Mouse (Mus musculus) heart, adult 2 months (tissue): ENCODE data around the gene 1110002E22Rik. TPM values are rescaled to one million over a fixed set of nuclear protein-coding genes. Genes with fewer than 3 reads are reported as not detected.

Source experiments
- DNase-seq, 2 experiments: peaks; one replicate each; pipeline ENCODE4 v3.0.0; 2021
- H3K27ac ChIP-seq: fragments of 200-600 bp; 2 replicates; pipeline ENCODE4 v1.8.1; 2022
- H3K27me3 ChIP-seq: fragments of 200-500 bp; 2 replicates; pipeline ENCODE4 v1.6.1; 2012; ENCODE audit warnings: mild to moderate bottlenecking, low read length, inconsistent platforms, mixed read lengths; ENCODE audit not compliant: control insufficient read depth, insufficient read depth
- H3K36me3 ChIP-seq: fragments of 200-500 bp; 2 replicates; pipeline ENCODE4 v1.6.1; 2012; ENCODE audit warnings: low read length, inconsistent platforms; ENCODE audit not compliant: control insufficient read depth, insufficient read depth
- H3K4me1 ChIP-seq: fragments of 200-500 bp; 2 replicates; pipeline ENCODE4 v1.6.1; 2011; ENCODE audit warnings: low read length; ENCODE audit not compliant: control insufficient read depth, insufficient read depth
- H3K4me3 ChIP-seq: fragments of 200-600 bp; 2 replicates; pipeline ENCODE4 v1.8.1; 2022
- H3K79me2 ChIP-seq: fragments of 200-500 bp; replicated peaks from 2 replicates; pipeline ENCODE4 v1.6.1; 2012; ENCODE audit warnings: mild to moderate bottlenecking, inconsistent platforms, low read length, moderate library complexity, mixed read lengths; ENCODE audit not compliant: control insufficient read depth, insufficient read depth
- H3K9ac ChIP-seq: fragments of 200-500 bp; 2 replicates; pipeline ENCODE4 v1.6.1; 2012; ENCODE audit warnings: low read depth, mild to moderate bottlenecking, control low read depth, inconsistent platforms, low read length, mixed read lengths
- CTCF ChIP-seq: fragments of 200-600 bp; IDR thresholded peaks from 2 replicates; pipeline ENCODE4 v1.8.1; 2022; ENCODE audit warnings: antibody characterized with exemption, mild to moderate bottlenecking, moderate library complexity
- EP300 ChIP-seq: fragments of 200-500 bp; IDR thresholded peaks from 2 replicates; pipeline ENCODE4 v1.6.1; 2011; ENCODE audit warnings: low read depth, low read length, control low read depth; ENCODE audit not compliant: insufficient read depth
- POLR2A ChIP-seq: fragments of 200-500 bp; IDR thresholded peaks from 2 replicates; pipeline ENCODE4 v1.6.1; 2011; ENCODE audit warnings: mild to moderate bottlenecking, low read depth, low read length, control low read depth; ENCODE audit not compliant: insufficient read depth
- WGBS: fragments of 180-500 bp; shearing (Covaris S2); methylation state at CpG from one replicate; pipeline ENCODE4 v1.1.7; 2018; 5-methylcytosine and 5-hydroxymethylcytosine counted together
- intact Hi-C: fragments of 180-260 bp; cut with DNase I; formaldehyde crosslinking; loops from one replicate; pipeline ENCODE4 v1.15.1; 2025
- polyA plus RNA-seq: library from polyadenylated mRNA; depleted of rRNA; stranded (reverse); fragments of >200 nt; gene quantifications from 2 replicates; pipeline ENCODE4 v1.2.3, GENCODE M21; 2012
- total RNA-seq, 2 experiments: library from RNA; stranded (reverse); gene quantifications; 2 replicates each; pipeline ENCODE4 v1.2.3; 2021

The 1110002E22Rik gene
- total and polyA plus RNA-seq, 3 experiments = 14.7 to 48.8 (median 48.1) TPM

DNA sequence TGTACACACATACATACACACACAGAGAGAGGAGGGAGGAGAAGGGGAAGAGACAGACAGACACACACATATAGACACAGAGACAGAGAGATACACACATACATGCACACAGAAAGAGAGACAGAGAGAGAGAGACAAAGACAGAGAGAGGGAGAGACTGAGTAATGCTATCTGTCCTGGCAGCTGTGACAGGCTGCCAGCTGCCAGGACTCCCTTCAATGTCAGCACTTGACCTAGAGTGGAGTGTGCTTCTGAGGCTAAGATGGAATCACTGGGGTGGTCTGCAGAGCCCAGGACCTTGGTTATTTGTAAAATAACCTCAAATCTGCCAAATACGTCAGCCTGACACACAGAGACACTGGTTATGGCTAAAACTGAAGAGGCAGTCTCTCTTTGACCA, 32.9 kb downstream of the 1110002E22Rik start:
- peak in 1 of 2 experiments; percentile 17 for DNase-seq
- TF ChIP-seq EP300 = no peak
- no peak for TF ChIP-seq CTCF
- intact Hi-C loops = loop anchor here (2.0 kb wide), 1 partner anchor 45 kb away; the partner anchor contains the start of gene Trmt10a
- Histone ChIP-seq H3K27me3 (no peaks in the 10 kb centered on the region), H3K9ac (no peak overlapping the region), H3K4me3 (no peak overlapping the region), H3K79me2 (no peaks in the 10 kb centered on the region), H3K4me1 (peaks cover 3% of the 10 kb centered on the region), H3K36me3 (no peaks in the 10 kb centered on the region), H3K27ac (peak overlapping the region; percentile 48)
- WGBS = 69% methylated on average over 1 of the region's 1 CpGs

DNA sequence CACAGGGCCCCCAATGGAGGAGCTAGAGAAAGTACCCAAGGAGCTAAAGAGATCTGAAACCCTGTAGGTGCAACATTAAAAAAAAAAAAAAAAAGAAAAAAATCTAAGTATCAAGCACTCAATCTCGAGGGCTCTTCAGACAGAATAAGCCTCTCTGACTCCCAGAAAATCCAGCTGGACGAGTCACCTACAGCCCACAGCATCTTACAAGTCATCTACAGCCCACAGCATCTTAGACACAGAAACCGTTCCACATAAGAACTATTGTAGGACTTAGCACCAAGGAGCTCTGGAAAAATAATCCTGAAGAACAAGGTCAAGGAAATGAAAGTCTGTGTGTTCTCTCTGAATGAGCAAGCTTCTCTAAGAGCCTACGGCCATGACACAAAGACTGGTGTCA, 37.1 kb downstream of the 1110002E22Rik start:
- no peak overlapping the region for H3K9ac ChIP-seq
- 89% methylated on average over 4 of the region's 4 CpGs for WGBS
- no peak for DNase-seq
- intact Hi-C loops = no loop called here
- TF ChIP-seq POLR2A (no peak), CTCF (no peak), EP300 (no peak)
- no peak overlapping the region for H3K4me3 ChIP-seq
- no peaks in the 10 kb centered on the region for H3K4me1 ChIP-seq
- H3K27ac ChIP-seq = no peak overlapping the region
- H3K79me2 ChIP-seq = no peaks in the 10 kb centered on the region
- H3K36me3 ChIP-seq = peaks cover 3% of the 10 kb centered on the region
- no peaks in the 10 kb centered on the region for H3K27me3 ChIP-seq

DNA sequence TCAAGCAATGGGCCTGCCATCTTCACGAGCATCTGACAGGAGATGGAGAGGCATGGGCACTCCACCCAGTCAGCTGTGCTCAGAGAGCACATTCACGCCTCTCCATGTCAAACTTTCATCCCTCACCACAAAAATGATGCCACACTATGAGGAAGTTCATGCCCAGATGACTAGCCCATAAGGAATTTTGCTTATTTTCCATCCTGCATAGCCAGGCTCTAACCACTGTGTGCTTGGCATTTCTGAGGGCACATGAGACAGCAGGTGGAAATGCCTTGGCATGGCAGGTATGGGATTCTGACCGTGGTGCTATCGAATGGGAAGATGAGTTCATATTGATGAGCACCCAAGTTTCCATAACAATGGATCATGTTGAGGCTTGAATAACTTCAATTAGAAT, 38.8 kb downstream of the 1110002E22Rik start:
- no peak for DNase-seq
- H3K36me3 ChIP-seq = peaks cover 3% of the 10 kb centered on the region
- intact Hi-C loops = no loop called here
- H3K27ac ChIP-seq = no peak overlapping the region
- no peaks in the 10 kb centered on the region for H3K79me2 ChIP-seq
- 93% methylated on average over 4 of the region's 4 CpGs for WGBS
- no peak overlapping the region for H3K4me3 ChIP-seq
- no peaks in the 10 kb centered on the region for H3K27me3 ChIP-seq
- H3K9ac ChIP-seq = no peak overlapping the region
- no peak for TF ChIP-seq POLR2A
- no peak for TF ChIP-seq EP300
- TF ChIP-seq CTCF = no peak
- H3K4me1 ChIP-seq = no peaks in the 10 kb centered on the region

DNA sequence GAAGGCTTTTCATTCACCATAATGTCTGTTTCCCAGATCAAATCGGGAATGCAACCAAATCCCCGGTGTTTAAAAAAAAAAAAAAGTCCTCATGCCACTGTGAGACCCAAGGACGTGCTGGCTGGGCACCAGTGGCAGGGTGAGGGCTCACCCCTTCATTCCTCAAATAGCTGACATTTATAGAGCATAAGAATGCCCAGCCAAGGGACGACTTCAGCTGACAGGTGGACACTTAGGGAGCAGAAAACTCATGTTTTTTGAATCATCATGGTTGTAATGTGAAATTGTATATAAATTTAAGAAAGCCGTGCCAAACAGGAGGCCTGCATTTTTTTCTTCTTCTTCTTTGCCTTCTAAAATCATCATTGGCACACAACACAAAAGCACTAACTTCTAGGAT, 40.2 kb downstream of the 1110002E22Rik start:
- 52% methylated on average over 5 of the region's 5 CpGs for WGBS
- Histone ChIP-seq H3K79me2 (no peaks in the 10 kb centered on the region), H3K4me1 (no peaks in the 10 kb centered on the region), H3K27ac (no peak overlapping the region), H3K27me3 (no peaks in the 10 kb centered on the region), H3K9ac (no peak overlapping the region), H3K4me3 (no peak overlapping the region), H3K36me3 (peaks cover 3% of the 10 kb centered on the region)
- no peak for TF ChIP-seq CTCF
- no peak for TF ChIP-seq POLR2A
- TF ChIP-seq EP300 = no peak
- intact Hi-C loops = no loop called here
- no peak for DNase-seq

DNA sequence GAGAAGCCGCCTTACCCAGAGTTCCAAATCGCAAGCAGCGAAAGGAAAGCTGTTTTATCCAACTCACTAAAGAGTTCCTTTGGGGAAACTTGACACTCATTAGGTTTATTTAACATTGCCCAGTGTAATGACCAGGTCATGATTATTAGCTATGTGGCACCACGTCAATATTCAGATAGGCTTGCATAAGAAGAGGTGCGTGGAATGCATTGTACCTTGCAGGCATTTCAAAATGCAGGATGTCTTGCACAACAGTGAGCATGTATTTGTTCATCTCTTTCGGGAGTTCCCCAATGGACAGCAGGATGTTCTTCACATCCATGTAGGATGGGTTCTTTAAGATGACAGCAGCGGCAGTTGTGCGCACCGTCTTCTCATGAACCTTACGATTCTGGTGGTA, 42.0 kb downstream of the 1110002E22Rik start:
- Histone ChIP-seq H3K9ac (no peak overlapping the region), H3K27ac (no peak overlapping the region), H3K4me3 (no peak overlapping the region), H3K79me2 (no peaks in the 10 kb centered on the region), H3K4me1 (no peaks in the 10 kb centered on the region), H3K27me3 (no peaks in the 10 kb centered on the region), H3K36me3 (peaks cover 3% of the 10 kb centered on the region)
- 96% methylated on average over 10 of the region's 10 CpGs for WGBS
- no peak for TF ChIP-seq CTCF
- no peak for TF ChIP-seq EP300
- TF ChIP-seq POLR2A = no peak
- no peak for DNase-seq
- intact Hi-C loops = no loop called here

DNA sequence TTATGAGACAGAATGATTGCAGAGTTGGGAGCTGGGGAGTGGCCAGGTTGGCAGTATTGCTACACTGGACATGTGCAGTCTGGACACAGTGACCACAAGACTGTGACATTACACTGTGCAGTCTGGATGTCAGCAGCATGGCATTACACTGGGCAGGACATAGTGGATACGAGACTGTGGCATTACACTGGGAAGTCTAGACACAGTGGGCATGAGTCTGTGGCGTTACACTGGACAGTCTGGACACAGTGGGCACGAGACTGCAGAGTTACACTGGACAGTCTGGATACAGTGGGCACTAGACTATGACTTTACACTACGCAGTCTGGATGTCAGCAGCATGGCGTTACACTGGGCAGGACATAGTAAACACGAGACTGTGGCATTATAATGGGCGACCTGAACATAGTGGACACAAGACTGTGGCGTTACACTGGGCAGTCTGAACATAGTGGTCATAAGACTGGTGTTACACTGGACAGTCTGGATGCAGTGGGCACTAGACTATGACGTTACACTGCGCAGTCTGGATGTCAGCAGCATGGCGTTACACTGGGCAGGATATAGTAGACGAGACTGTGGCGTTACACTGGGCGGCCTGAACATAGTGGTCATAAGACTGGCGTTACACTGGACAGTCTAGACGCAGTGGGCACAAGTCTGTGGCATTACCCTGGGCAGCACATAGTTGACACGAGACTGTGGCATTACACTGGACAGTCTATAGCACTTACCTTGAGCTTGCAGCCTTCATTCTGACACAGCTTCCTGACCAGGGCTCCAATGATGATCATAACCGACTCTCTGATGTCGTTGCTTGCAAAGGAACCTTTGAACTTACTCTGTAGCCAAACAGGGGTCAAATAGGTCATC, 46.3 kb downstream of the 1110002E22Rik start:
- intact Hi-C loops = no loop called here
- 89% methylated on average over 19 of the region's 19 CpGs for WGBS
- no peaks in the 10 kb centered on the region for H3K27me3 ChIP-seq

More for the DNA sequence above, 46.3 kb downstream of the 1110002E22Rik start:
- Histone ChIP-seq H3K4me3 (no peak overlapping the region), H3K9ac (no peak overlapping the region), H3K27ac (no peak overlapping the region), H3K4me1 (no peaks in the 10 kb centered on the region; the same call in 1 of the 2 replicates), H3K36me3 (0 out of 2 replicates have a peak, but pooled peaks cover under 1% of the 10 kb centered on the region), H3K79me2 (no peaks in the 10 kb centered on the region)
- no peak for DNase-seq
- TF ChIP-seq EP300 = no peak
- TF ChIP-seq POLR2A = no peak
- TF ChIP-seq CTCF = no peak
